Mouse (Mus musculus) spleen, adult 2 months (tissue): ENCODE data around the gene Ankrd27.

Experiments used
- CTCF ChIP-seq: fragments of 200-500 bp; IDR thresholded peaks from 2 replicates; pipeline ENCODE4 v1.5.1; 2011; ENCODE audit warnings: mild to moderate bottlenecking, inconsistent platforms; ENCODE audit not compliant: insufficient read depth, insufficient read length, insufficient replicate concordance; ENCODE audit errors: extremely low read depth
- POLR2A ChIP-seq: fragments of 200-500 bp; IDR thresholded peaks from 2 replicates; pipeline ENCODE4 v1.6.1; 2011; ENCODE audit warnings: low read depth, low read length, inconsistent platforms

DNA sequence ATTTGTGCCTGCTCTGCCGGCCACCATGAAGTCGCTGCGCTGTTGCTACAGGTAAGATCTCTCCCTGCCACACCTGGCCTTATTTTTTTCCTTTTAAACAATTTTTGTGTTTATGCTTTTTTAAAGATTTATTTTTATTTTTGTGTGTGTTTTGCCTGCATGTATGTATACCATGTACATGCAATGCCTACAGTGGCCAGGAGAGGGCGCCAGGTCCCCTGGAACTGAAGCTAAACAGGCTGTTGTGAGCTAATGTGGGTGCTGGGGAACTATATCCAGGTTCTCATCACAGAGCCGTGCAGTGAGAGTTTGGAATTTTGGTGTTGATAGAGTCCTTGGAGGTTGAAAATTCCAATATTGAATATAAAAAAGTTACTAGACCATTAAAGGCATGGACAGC is 42.5 kb downstream of the Ankrd27 start:
- TF ChIP-seq CTCF = peak; percentile 61; the same call in 1 of the 2 replicates
- no peak for TF ChIP-seq POLR2A
